Mouse (Mus musculus) heart, adult 11 months (tissue): ENCODE data around the gene Lrba.

ENCODE experiments used
- DNase-seq: peaks from one replicate; pipeline ENCODE4 v3.0.0; 2022

Lrba gene

GRCm38 (mm10) chr3:86761095-86762035 is 536.9 kb downstream of the Lrba start:
- DNase-seq: peak; percentile 81

GRCm38 (mm10) chr3:86762036-86762415 is 537.5 kb downstream of the Lrba start:
- DNase-seq: no peak

- no peak for DNase-seq
Measured at GRCm38 (mm10) chr3:86762456-86762855, 538.0 kb downstream of the Lrba start.

- peak; percentile 44 for DNase-seq
Measured at GRCm38 (mm10) chr3:86768553-86768952, 544.1 kb downstream of the Lrba start.

GRCm38 (mm10) chr3:86768969-86769368 is 544.5 kb downstream of the Lrba start:
- DNase-seq: no peak

- peak; percentile 89 for DNase-seq
Measured at GRCm38 (mm10) chr3:86774566-86775443, 550.3 kb downstream of the Lrba start.

- DNase-seq: peak; percentile 69
Measured at GRCm38 (mm10) chr3:86775444-86775828, 551.0 kb downstream of the Lrba start.

- peak; percentile 82 for DNase-seq
Measured at GRCm38 (mm10) chr3:86779704-86780103, 555.2 kb downstream of the Lrba start.

GRCm38 (mm10) chr3:86784051-86784450 is 559.6 kb downstream of the Lrba start:
- DNase-seq: peak; percentile 21

GRCm38 (mm10) chr3:86784930-86785329 is 560.5 kb downstream of the Lrba start:
- DNase-seq: peak; percentile 81

GRCm38 (mm10) chr3:86786280-86786679 is 561.8 kb downstream of the Lrba start:
- DNase-seq: peak; percentile 90

GRCm38 (mm10) chr3:86786845-86787351 is 562.4 kb downstream of the Lrba start:
- DNase-seq: peak; percentile 98

- peak; percentile 72 for DNase-seq
Measured at GRCm38 (mm10) chr3:86787423-86788123, 563.1 kb downstream of the Lrba start.

GRCm38 (mm10) chr3:86788711-86789110 is 564.2 kb downstream of the Lrba start:
- DNase-seq: peak; percentile 87

GRCm38 (mm10) chr3:86789752-86790151 is 565.3 kb downstream of the Lrba start:
- DNase-seq: peak; percentile 90

GRCm38 (mm10) chr3:86793264-86793663 is 568.8 kb downstream of the Lrba start:
- DNase-seq: peak; percentile 84

GRCm38 (mm10) chr3:86793720-86794191 is 569.3 kb downstream of the Lrba start:
- peak; percentile 97 for DNase-seq

GRCm38 (mm10) chr3:86796716-86797115 is 572.2 kb downstream of the Lrba start:
- DNase-seq: no peak

- no peak for DNase-seq
Measured at GRCm38 (mm10) chr3:86797871-86798460, 573.5 kb downstream of the Lrba start.

GRCm38 (mm10) chr3:86799041-86799440 is 574.6 kb downstream of the Lrba start:
- DNase-seq: no peak

GRCm38 (mm10) chr3:86800841-86801240 is 576.4 kb downstream of the Lrba start:
- DNase-seq: peak; percentile 76

- DNase-seq: peak; percentile 78
Measured at GRCm38 (mm10) chr3:86802825-86803224, 578.3 kb downstream of the Lrba start.
